Mouse (Mus musculus) kidney, embryonic 14.5 days (tissue): ENCODE data around the gene Snx17. TPM values are rescaled to one million over a fixed set of nuclear protein-coding genes. Genes with fewer than 3 reads are reported as not detected.

ENCODE experiments used
- ATAC-seq: fragments of 200-750 bp; cut with Nextera tagmentation; 2 replicates; pipeline ENCODE4 v1.8.0; 2017; ENCODE audit warnings: moderate number of reproducible peaks, mild to moderate bottlenecking, moderate TSS enrichment, moderate library complexity; ENCODE audit not compliant: low FRiP score, low TSS enrichment
- H3K27ac ChIP-seq: fragments of 300-500 bp; sonication (generic); 2 replicates; pipeline ENCODE4 v1.5.1; 2014; ENCODE audit warnings: low read depth, mild to moderate bottlenecking, low read length, moderate library complexity, mixed read lengths
- H3K27me3 ChIP-seq: fragments of 300-500 bp; sonication (generic); 2 replicates; pipeline ENCODE4 v1.6.1; 2014; ENCODE audit warnings: mild to moderate bottlenecking, low read length; ENCODE audit not compliant: control insufficient read depth, insufficient read depth
- H3K36me3 ChIP-seq: fragments of 300-500 bp; sonication (generic); 2 replicates; pipeline ENCODE4 v1.6.1; 2014; ENCODE audit warnings: low read length, mixed read lengths; ENCODE audit not compliant: control insufficient read depth, insufficient read depth
- H3K4me1 ChIP-seq: fragments of 300-500 bp; sonication (generic); 2 replicates; pipeline ENCODE4 v1.6.1; 2014; ENCODE audit warnings: low read length, mixed read lengths; ENCODE audit not compliant: control insufficient read depth, insufficient read depth
- H3K4me2 ChIP-seq: fragments of 300-500 bp; sonication (generic); replicated peaks from 2 replicates; pipeline ENCODE4 v1.6.1; 2014; ENCODE audit warnings: low read depth, mild to moderate bottlenecking, low read length
- H3K4me3 ChIP-seq: fragments of 300-500 bp; sonication (generic); 2 replicates; pipeline ENCODE4 v1.5.1; 2014; ENCODE audit warnings: mild to moderate bottlenecking, low read length
- H3K9ac ChIP-seq: fragments of 300-500 bp; sonication (generic); 2 replicates; pipeline ENCODE4 v1.6.1; 2014; ENCODE audit warnings: low read depth, mild to moderate bottlenecking, low read length, moderate library complexity
- H3K9me3 ChIP-seq: fragments of 300-500 bp; sonication (generic); 2 replicates; pipeline ENCODE4 v1.6.1; 2016; ENCODE audit warnings: low read length; ENCODE audit not compliant: control insufficient read depth
- WGBS: fragments of 180-500 bp; shearing (Covaris S2); extraction: QIAGEN DNeasy Blood & Tissue Kit; methylation state at CpG from one replicate; pipeline ENCODE4 v1.1.7; 2014; 5-methylcytosine and 5-hydroxymethylcytosine counted together
- polyA plus RNA-seq: library from polyadenylated mRNA; unstranded; fragments of >200 nt; fragmentation: Nextera tagmentation; extraction: Ambion mirVana; gene quantifications from 2 replicates; pipeline ENCODE4 v1.2.1, GENCODE M21; 2014

The Snx17 gene
- 110 and 133 TPM in 2 replicates for polyA plus RNA-seq

DNA sequence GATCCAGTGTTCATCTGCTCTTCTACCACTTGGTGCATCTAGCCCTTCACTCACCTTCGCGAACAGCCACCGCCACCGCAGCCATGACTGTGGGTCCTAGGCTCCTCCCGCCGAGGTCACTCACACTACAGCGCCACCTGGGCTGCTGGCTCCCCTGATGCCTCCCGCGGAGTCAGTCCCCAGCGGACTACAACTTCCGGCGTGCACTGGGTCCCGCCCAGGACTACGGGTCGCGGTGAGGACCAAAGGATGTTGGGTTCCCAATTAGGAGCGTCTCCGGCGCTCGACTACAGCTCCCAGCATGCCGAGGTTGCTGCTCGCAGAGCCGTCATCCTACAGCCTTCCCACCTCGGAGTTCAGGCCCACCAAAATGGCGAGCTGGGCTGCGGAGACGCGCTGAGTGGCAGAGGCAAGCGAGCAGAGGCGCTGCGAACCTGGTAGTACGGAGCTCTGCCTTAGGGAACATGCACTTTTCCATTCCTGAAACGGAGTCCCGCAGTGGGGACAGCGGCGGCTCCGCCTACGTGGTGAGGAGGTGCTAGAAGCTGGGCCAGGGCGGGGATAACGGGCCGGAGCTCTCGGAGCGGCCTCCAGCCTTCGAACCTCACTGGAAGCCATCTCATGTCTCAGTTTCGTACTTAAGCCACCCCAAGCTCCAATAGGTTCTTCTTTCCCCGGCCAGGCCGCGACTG, at the start of gene Snx17, which contains the start of gene Eif2b4:
Gene Snx17 (plus strand): TSS at position 289 of the 692 bp plus-strand sequence.
Gene Eif2b4 (minus strand): TSS at position 492 of the 692 bp plus-strand sequence.
- peak within 1 kb of the TSS; percentile 80 for H3K9ac ChIP-seq
- ATAC-seq = peak; percentile 96

DNA sequence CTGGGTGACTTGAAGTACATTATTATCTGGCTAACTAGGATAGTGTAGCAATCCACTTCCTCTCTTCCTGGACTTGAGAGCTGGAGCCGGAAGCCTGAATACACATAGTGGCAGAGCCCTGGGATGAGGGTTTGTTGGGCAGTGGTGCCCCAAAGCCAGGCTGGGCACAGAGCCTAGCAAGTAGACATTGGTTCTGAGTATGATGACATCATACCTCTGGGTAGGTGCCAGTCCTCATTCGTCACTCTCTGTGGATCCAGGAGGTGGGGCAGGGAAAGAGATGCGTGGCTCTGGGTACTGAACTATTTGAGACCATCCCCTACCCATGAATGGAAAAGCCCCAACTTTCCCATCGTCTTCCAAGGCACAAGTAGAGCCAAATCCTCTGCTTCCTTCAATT, 43.2 kb upstream of the Snx17 start:
- no peak overlapping the region for H3K27ac ChIP-seq
- H3K4me3 ChIP-seq = no peak overlapping the region
- H3K36me3 ChIP-seq = peaks cover 6% of the 10 kb centered on the region
- peaks cover 5% of the 10 kb centered on the region for H3K4me1 ChIP-seq
- whole genome bisulfite sequencing = 95% methylated on average over 4 of the region's 4 CpGs
- H3K27me3 ChIP-seq = no peaks in the 10 kb centered on the region
- no peaks in the 10 kb centered on the region for H3K9me3 ChIP-seq
- no peak overlapping the region for H3K4me2 ChIP-seq
- H3K9ac ChIP-seq = no peak overlapping the region
- ATAC-seq = no peak

More for the DNA sequence above, at the start of gene Snx17, which contains the start of gene Eif2b4:
- H3K4me3 ChIP-seq = peak within 1 kb of the TSS; percentile 72
- H3K9me3 ChIP-seq = no peaks in the 10 kb centered on the region
- WGBS = under 1% methylated on average over 48 of the region's 48 CpGs
- peak within 1 kb of the TSS; percentile 72 for H3K27ac ChIP-seq
- H3K4me1 ChIP-seq = peaks cover 14% of the 10 kb centered on the region
- peaks cover 65% of the 10 kb centered on the region for H3K36me3 ChIP-seq
- no peaks in the 10 kb centered on the region for H3K27me3 ChIP-seq
- peak within 1 kb of the TSS; percentile 90 for H3K4me2 ChIP-seq

DNA sequence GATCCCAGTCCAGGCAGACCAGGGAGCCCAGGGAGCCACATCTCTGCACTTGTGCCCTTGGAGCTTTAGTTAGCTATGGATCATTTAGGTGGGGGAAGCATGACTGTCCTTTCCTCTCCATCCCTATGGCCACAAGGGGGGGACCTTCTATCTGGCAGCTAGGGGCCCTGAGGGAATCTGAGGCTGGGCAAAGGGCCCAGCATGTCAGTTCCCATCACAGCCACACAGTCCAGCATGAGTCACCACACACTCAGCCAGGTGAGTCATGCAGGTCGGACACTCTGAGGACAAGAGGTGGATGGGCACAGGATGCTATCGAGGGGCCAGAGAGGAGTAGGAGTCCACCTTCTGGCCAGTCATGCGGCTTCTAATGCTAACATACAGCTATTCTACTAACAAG, 41.3 kb upstream of the Snx17 start:
- Histone ChIP-seq H3K9ac (no peak overlapping the region), H3K4me3 (no peak overlapping the region), H3K4me2 (no peak overlapping the region), H3K36me3 (peaks cover 10% of the 10 kb centered on the region; the same call in 1 of the 2 replicates), H3K4me1 (peaks cover 5% of the 10 kb centered on the region), H3K9me3 (no peaks in the 10 kb centered on the region), H3K27ac (no peak overlapping the region), H3K27me3 (no peaks in the 10 kb centered on the region)
- no peak for ATAC-seq
- 89% methylated on average over 3 of the region's 3 CpGs for WGBS

- H3K4me1 ChIP-seq = peaks cover 5% of the 10 kb centered on the region
- peak overlapping the region; percentile 58 for H3K4me3 ChIP-seq
- no peak overlapping the region for H3K27ac ChIP-seq
- H3K9me3 ChIP-seq = no peaks in the 10 kb centered on the region
- peak overlapping the region; percentile 65 for H3K9ac ChIP-seq
- H3K4me2 ChIP-seq = peak overlapping the region; percentile 80
- ATAC-seq = peak; percentile 30; the same call in 1 of the 2 replicates
- H3K27me3 ChIP-seq = no peaks in the 10 kb centered on the region
- 34% methylated on average over 6 of the region's 6 CpGs for WGBS
- peaks cover 29% of the 10 kb centered on the region for H3K36me3 ChIP-seq
Measured at GRCm38 (mm10) chr5:31153516-31154151, 39.4 kb upstream of the Snx17 start.

DNA sequence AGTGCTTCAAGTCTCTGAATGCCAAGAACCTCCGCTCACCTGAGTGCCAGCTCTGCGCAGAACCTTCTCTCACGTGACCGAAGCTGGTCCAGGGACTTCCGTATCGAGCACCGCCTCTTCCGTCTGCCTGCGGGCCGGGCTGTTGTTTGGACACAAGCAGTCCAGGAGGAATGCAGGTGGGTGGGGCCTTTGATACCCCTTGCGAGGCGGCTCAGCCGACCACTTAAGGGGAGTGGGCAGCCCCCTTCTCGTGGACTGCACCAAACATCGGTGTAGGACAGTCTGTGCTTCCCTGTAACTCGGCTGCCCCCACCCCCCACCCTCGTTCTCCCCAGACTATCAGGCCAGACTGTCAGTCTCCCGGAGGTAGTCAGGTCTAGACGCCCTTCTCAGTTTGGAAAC, 38.9 kb upstream of the Snx17 start, which contains the start of gene Mpv17:
Gene Mpv17 (minus strand): TSS at position 100 of the 402 bp plus-strand sequence.
- peak; percentile 92 for ATAC-seq
- H3K4me2 ChIP-seq = peak within 1 kb of the TSS; percentile 80
- H3K27ac ChIP-seq = no peak within 1 kb of the TSS
- H3K9me3 ChIP-seq = no peaks in the 10 kb centered on the region
- under 1% methylated on average over 19 of the region's 19 CpGs for WGBS
- peaks cover 34% of the 10 kb centered on the region for H3K36me3 ChIP-seq
- peaks cover 5% of the 10 kb centered on the region for H3K4me1 ChIP-seq
- peak within 1 kb of the TSS; percentile 58 for H3K4me3 ChIP-seq
- H3K9ac ChIP-seq = peak within 1 kb of the TSS; percentile 65
- H3K27me3 ChIP-seq = no peaks in the 10 kb centered on the region

- H3K27ac ChIP-seq = no peak overlapping the region
- ATAC-seq = no peak
- no peak overlapping the region for H3K9ac ChIP-seq
- no peak overlapping the region for H3K4me3 ChIP-seq
- H3K4me2 ChIP-seq = no peak overlapping the region
- no peaks in the 10 kb centered on the region for H3K9me3 ChIP-seq
- no peaks in the 10 kb centered on the region for H3K4me1 ChIP-seq
- H3K36me3 ChIP-seq = peaks cover 97% of the 10 kb centered on the region
- no peaks in the 10 kb centered on the region for H3K27me3 ChIP-seq
Measured at GRCm38 (mm10) chr5:31162462-31162861, 30.6 kb upstream of the Snx17 start.

- Histone ChIP-seq H3K4me2 (no peak overlapping the region), H3K4me3 (no peak overlapping the region), H3K9me3 (no peaks in the 10 kb centered on the region), H3K36me3 (peaks cover 97% of the 10 kb centered on the region), H3K27ac (no peak overlapping the region), H3K27me3 (no peaks in the 10 kb centered on the region), H3K4me1 (no peaks in the 10 kb centered on the region), H3K9ac (no peak overlapping the region)
- ATAC-seq = no peak
- WGBS = 91% methylated on average over 1 of the region's 1 CpGs
Measured at GRCm38 (mm10) chr5:31164878-31165277, 28.1 kb upstream of the Snx17 start.

- peaks cover 94% of the 10 kb centered on the region for H3K36me3 ChIP-seq
- no peak overlapping the region for H3K9ac ChIP-seq
- 92% methylated on average over 4 of the region's 4 CpGs for WGBS
- no peak overlapping the region for H3K4me2 ChIP-seq
- H3K9me3 ChIP-seq = no peaks in the 10 kb centered on the region
- H3K27me3 ChIP-seq = no peaks in the 10 kb centered on the region
- H3K27ac ChIP-seq = no peak overlapping the region
- ATAC-seq = no peak
- H3K4me1 ChIP-seq = no peaks in the 10 kb centered on the region
- no peak overlapping the region for H3K4me3 ChIP-seq
Measured at GRCm38 (mm10) chr5:31168630-31169029, 24.4 kb upstream of the Snx17 start.

DNA sequence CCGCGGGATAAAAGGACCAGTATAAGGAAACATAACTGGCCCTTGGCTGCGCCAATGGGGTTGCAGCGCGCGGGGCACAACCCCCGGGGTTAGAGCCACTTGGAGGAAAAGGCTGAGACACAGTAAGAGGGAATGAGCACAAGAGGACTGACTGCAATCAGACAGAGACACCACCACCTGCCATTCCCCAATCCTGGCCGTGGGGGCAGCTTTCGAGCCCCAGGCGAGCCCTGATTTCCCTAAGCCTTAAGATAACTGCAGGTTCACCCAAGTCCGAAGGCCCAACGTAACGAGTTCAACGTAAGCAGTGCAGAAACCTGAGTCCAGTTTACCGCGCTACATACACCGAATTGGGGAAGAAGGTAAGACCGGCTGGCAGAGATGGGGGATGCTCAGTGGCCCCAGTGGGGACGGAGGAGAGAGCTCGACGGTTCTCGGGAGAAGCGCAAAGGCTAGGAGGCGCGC, 13.7 kb upstream of the Snx17 start:
- H3K36me3 ChIP-seq = peaks cover 7% of the 10 kb centered on the region; the same call in 1 of the 2 replicates
- peak overlapping the region; percentile 95 for H3K27ac ChIP-seq
- H3K9me3 ChIP-seq = no peaks in the 10 kb centered on the region
- H3K9ac ChIP-seq = peak overlapping the region; percentile 69
- H3K4me1 ChIP-seq = peaks cover 4% of the 10 kb centered on the region; the same call in 1 of the 2 replicates
- peak; percentile 78 for ATAC-seq
- peak overlapping the region; percentile 96 for H3K4me3 ChIP-seq
- H3K4me2 ChIP-seq = peak overlapping the region; percentile 96
- no peaks in the 10 kb centered on the region for H3K27me3 ChIP-seq
- WGBS = under 1% methylated on average over 25 of the region's 25 CpGs
